Mouse (Mus musculus) CD4-positive, CD25-positive, alpha-beta regulatory T cell (primary cell): Measurements from ENCODE around the gene Mdfic. TPM values are rescaled to one million over a fixed set of nuclear protein-coding genes. Genes with fewer than 3 reads are reported as not detected.

Experiments used
- polyA plus RNA-seq: library from polyadenylated mRNA; unstranded; fragments of 100-300 nt; shearing (Covaris generic); gene quantifications from one replicate; pipeline ENCODE4 v1.2.1, GENCODE M21; 2017

The Mdfic gene
- 50.9 TPM for polyA plus RNA-seq

DNA sequence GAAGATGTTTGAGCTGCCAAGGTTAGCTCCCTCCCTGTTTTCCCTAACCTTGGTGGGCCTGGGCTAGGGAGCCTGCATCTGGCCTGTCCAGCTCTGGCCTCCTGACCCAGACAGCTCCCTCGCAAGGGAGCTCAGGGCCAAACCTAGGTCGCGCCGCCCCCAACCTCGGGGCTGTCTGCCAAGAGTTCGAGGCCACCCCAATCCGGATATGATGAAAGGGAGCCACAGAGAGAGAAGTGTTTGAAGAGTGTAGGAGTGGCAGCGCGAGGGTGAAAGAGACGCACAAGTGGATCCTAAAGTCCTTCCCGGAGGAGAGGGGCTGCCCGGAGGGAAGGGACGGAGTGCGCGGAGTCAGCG, at the start of gene Mdfic:
Mdfic (plus strand) TSS at position 201 of the 357 bp plus-strand sequence.

